Mouse (Mus musculus) monocyte, adult 5-6 weeks (primary cell): ENCODE results near the gene 4933430I17Rik. TPM values are rescaled to one million over a fixed set of nuclear protein-coding genes. Genes with fewer than 3 reads are reported as not detected.
"Not testable (repeated sequence)": the region's sequence is repeated elsewhere in the genome, so short reads cannot be mapped to it uniquely, and the experiment has no call there.

ENCODE experiments used
- ATAC-seq: fragments of 153-309, 156-312 bp; replicated peaks from 2 replicates; pipeline ENCODE4 v1.8.0; 2017; ENCODE audit warnings: mild to moderate bottlenecking; ENCODE audit not compliant: low TSS enrichment, insufficient number of reproducible peaks, severe bottlenecking, poor library complexity, low FRiP score
- total RNA-seq: library from RNA; stranded (forward); fragments of 200-1000, 200-491, 200-594 nt; gene quantifications from 3 replicates; pipeline ENCODE4 v1.2.3, GENCODE M21; 2017

4933430I17Rik gene
- 0.19 TPM in 1 of 3 replicates, not detected in the others for total RNA-seq

DNA sequence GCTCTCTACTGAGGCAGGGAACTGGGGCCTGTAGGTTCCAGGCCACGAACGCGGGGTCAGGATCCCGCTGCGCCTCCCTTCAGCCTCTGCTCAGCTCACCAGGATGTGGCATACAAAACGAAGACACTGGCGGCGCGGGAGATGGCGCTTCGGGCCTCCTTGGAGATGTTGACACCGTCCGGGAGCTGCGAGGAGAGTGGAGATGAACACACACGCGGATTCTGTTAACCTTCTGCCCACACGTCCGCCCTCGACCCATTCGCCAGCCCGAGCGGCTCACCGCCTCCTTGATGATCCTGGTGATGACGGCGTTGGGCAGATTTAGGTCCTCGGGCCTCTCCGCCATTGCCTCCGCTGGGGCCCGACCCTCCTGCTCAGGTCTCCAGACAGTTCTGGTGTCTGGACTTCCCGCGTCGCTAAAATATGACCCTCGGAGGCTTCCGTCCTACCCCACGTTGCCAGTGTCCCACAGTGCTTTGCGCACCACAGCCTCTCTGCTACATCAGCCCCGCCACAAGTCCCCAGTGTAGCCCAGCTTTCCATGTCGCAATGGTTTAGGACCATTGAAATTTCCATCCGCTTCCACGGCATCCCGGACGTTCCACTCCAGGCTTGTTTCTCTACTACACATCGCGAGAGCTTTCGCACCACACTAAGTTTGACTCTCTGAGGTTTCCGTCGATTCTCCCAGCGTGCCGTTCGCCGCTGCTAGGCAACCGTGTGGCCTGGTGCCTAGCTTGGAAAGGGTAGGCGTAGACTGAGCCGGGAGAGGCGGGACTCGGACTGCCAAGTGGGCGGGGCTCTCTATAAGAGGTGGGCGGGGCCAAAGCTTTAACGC is at the start of gene 4933430I17Rik, which contains the start of gene Pole3:
Gene 4933430I17Rik (plus strand): TSS at position 719 of the 838 bp plus-strand sequence.
Gene Pole3 (minus strand): TSS at position 418 of the 838 bp plus-strand sequence.
- ATAC-seq = peak; percentile 97

DNA sequence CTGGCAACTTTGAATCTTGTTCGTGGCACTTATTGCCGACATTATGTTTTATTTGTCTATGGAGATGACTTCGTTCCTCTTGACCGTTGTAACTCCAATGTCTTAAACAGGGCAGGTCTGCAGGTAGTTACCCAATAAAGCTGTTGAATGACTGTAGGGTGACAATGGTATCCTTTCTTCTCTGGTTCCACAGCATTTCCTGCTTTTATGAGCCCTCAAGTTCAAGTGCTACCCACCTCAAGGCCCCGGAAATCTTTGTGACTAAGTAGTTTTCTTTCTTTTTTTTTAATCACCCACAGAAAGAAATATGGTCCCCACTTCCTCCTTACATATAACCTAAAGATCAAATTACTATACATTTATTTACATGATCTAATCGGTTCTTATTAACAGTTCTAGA is 49.4 kb upstream of the 4933430I17Rik start:
- no peak for ATAC-seq

DNA sequence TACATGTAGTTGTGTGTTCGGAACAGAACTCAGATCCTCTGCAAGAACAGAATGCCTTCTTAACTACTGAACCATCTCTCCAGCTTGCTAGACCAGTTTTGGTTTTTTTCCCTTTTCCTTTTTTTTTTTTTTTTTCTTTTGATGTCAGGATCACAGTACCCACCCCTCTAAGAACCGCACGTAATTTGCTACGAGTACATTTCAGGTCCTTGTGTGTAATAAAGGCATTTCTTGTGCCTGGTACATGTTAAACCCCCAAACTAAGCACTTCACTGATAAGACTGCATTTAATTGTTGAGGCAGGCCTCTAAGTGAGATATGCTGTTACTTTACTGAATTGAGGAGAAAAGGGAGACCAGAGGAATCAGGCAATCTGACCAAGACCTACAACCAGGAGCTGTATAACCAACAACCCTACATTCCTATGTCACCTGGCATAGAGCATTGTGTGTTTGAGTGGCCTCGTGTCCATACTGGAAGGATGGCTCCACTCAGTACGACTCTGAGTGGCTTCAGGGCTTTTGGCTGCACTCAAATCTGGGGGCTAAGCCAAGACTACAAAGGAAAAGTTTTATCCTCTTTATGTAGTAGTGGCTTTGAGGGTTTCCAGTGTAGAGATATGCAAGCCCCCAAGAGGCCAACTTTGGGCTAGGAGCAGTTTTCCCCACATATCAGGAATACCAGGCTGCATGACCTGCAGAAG is 47.5 kb upstream of the 4933430I17Rik start:
- ATAC-seq = no peak

DNA sequence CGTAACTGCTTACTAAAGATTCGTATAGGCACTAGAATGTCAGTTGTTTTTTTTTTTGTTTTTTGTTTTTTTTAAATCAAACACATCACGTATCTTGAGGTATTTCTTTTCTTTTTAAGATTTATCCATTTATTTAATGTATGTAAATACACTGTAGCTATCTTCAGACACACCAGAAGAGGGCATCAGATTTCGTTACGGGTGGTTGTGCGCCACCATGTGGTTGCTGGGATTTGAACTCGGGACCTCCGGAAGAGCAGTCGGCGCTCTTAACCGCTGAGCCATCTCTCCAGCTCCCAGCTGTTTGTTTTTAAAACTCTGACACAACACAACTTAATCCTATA is 45.6 kb upstream of the 4933430I17Rik start:
- ATAC-seq = not testable (repeated sequence)

DNA sequence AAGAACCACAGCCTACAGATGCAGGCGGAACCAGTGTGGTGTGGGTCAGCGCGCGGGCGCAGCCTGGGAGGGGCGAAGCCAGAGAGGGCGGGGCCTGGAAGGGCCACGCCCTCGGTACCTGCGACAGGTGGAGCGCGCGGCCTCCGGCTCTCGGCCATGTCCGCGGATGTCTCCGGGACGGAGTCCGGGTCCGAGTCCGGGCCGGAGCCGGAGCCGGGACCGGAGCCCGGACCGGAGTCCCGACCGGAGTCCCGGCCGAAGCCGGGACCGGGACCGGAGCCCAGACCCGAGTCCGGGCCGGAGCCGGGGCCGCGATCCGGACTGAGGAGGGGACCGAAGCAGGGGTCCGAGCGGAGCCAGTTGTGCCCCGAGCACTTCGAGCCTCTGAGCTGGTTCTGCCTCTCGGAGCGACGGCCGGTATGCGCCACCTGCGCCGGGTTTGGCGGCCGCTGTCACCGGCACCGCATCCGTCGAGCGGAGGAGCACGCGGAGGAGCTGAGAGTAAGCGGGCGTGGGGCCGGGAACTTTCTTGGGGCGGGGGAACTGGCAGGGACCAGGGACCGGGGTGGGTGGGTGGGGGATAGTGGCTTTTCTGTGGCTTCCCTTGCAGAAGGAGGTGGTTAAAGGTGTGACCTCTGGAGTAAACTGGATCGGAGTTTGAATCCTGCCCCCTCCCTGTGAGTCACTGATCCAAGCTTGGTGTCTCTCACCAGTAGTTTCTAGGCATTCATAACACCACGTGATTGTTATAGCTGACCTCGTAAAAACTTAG is 45.0 kb upstream of the 4933430I17Rik start, which contains the start of gene Bspry:
Gene Bspry (plus strand): TSS at position 117 of the 772 bp plus-strand sequence.
- peak; percentile 49 for ATAC-seq

DNA sequence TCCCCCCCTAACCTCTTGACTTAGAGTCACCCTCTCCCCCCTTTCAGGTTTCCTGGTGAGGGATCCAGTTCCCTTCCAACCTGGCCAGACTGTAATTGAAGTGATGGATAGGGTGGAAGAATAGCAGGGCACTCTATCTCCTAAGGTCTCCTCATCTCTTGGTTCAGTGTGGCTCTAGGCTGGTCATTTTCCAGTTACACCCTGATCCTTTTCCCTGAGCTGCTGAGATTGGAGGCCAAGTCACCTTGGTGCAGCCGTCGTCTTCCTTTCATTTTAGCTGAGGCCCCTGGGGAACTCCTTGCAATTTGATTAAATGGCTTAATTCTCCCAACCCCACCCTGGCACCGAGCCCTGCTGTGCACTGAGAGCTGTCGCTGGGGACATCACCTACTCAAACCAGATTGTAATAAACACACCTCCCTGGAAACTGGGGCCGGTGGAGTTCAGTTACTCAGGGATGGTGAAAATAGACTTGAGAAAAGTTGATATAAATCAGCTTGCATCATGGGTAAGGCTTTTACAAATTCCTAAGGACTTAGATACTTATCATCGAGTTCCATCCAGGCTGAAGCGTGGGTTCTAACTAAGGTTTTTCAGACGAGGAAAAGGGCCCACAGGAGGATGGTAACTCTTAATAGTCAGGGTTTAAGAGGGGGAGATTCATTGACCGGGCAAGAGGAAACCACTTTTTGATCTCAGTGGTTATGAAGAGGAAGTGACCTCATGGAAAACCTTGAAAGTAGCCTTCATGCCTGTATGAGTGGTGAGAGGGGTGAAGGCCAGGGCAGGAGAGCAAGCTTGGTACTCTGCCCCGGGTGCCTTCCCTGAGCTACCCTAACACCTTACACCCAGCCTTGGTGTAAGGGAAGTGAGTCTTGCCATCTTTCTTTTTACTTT is 44.2 kb upstream of the 4933430I17Rik start:
- ATAC-seq = peak; percentile 79

DNA sequence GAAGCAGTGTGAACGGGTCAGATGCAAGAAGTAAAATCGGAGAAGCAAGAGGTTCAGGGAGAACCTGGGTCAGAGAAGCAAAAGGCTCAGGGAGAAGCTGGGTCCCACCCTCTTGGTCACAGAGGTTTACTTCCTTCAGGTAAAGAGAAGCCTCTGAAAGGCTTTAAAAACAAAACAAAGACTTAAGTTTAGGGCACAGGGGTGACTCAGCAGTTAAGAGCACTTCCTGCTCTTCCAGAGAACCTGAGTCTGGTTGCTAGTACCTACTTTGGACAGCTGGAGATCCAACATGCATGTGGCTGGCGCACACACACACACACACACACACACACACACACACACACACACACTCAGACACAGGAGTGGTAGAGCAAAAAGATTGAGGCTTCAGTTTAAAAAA is 40.2 kb upstream of the 4933430I17Rik start:
- ATAC-seq = no peak

DNA sequence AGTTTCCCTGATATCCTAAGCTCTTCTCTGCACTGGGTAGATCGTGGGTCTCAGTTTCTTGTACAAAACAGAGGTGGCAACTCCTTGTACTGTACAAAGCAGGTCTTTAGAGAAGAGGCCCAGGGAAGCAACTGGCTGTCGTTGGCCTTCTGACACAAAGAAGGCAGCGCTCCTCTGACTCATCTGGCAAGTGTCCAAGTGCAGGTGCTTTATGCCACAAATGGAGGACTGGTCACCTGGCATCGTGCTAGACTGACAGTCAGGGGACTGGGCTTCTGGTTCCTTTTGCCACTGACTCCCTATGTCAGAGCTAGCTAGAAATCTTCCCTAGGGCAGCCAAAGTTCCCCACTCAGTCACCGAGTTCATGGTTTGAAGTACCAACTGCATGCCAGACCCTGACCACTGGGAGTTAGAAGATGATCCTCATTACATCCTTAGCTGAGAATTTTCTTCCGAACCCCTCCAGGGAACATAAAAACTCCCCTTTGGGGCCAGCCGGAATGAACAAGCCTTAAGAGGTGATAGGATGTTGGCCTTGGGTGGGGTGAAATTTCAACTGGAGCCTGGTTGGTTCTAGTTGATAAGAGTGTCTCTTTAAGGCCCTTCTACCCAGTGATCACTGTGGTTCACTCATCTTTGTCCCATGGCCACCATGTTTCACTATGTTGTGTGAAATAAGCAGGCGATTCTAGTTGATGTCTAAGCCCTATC is 39.6 kb upstream of the 4933430I17Rik start:
- ATAC-seq = no peak

DNA sequence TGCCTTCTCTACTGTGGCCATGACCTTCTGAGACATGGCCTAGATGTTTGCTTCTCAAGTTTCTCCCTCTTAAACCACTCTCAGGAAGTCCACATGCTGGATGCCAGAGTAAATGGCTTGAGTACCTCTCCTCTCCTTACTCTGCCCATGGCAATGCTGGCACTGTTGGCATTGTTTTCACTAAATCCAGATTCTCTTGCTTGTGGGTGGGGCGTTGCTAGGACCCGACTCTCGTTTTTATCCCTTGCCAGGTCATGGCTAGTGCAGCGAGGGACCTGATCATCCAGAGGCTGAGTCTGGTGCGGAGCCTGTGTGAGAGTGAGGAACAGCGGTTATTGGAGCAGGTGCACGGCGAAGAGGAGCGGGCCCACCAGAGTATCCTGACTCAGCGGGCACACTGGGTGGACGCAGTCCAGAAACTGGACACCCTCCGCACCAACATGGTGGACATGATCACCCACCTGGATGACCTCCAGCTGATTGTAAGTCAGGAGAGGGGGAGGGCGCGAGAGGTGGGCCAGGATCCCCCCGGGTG is 38.9 kb upstream of the 4933430I17Rik start:
- no peak for ATAC-seq

DNA sequence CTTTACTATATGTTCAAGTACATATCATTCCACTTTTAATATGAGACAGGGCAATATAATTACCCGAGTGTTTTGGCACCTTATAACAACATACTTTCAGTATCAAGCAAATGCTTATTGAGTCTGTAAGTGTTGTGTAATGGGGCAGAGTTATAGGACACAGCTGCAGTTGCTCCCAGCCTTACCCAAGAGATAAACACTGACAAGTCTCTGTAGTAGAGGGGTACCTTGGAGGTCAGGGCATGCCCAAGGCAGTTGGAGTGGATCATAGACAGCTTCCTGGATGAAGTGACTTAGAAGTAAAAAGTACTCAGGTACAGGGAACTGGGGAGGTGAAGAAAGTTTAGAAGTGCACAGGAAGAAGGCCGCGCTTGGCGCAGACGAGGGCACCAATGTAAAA is 38.0 kb upstream of the 4933430I17Rik start:
- no peak for ATAC-seq

DNA sequence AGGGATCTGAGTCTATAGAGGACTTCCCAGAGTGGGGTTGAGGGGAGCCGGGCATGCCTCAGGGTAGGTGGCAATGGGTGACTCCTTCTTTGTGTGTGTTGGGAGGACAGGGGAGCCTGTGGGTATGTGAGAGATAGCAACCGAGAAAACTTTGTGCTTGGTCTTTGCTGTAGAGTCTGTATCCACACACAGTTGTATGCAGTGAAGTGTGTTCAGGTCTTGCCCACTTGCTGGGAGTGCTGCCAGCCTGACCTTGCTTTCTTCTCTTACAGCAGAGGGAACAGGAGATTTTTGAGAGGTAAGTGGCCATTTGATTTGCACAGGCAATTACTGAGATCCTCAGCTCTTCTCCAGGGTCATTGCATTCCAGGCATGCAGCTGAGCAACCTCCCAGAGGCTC is 37.3 kb upstream of the 4933430I17Rik start:
- ATAC-seq = no peak

DNA sequence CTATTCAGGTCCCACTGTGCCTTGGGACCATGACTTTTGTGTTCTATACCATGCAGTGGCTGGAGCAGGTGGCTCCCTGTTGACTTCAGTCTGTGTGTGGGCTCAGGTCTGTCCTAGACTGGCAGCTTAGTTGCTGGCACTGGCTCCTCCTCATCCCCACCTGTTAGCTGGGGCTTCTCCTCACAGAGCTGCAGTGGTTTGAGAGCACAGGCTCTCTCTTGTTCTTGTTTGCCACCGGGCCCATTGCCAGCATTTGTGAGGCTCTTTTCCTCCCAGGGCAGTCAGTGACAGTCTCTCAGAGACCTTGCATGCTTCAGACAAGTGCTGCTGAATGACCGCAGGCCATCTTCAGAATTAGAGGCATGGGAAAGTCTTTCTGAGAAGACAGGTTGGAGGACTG is 32.5 kb upstream of the 4933430I17Rik start:
- ATAC-seq = no peak

DNA sequence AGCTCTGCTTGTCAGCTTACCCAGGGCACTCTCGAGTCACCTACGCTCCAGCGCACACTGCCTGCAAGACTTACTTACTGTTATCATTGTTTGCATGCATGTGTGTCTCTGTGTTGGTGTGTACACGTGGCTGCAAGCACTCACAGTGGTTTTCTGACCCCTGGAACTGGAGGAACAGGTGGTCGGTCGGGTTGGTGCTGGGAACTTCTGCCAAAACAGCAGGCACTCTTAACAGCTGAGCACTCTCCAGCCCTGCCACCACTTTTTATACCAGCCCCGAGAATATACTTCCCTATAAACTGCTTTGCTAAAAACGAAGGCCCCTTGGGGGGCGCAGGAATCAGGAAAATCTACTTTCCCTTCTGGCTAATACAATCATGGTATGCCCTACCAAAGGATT is 30.9 kb upstream of the 4933430I17Rik start:
- no peak for ATAC-seq

DNA sequence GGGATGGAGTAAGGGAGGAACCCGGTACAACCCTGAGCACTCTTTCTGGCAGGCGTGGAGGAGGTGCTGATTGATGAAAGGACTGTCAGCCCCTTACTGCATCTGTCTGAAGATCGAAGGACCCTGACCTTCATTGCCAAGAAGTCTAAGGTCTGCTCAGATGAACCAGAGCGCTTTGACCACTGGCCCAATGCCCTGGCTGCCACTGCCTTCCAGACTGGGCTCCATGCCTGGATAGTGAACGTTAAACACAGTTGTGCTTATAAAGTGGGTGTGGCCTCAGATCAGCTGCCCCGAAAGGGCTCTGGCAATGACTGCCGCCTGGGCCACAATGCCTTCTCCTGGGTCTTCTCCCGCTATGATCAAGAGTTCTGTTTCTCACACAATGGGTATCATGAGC is 29.2 kb upstream of the 4933430I17Rik start:
- no peak; the same call in 1 of the 2 replicates for ATAC-seq

DNA sequence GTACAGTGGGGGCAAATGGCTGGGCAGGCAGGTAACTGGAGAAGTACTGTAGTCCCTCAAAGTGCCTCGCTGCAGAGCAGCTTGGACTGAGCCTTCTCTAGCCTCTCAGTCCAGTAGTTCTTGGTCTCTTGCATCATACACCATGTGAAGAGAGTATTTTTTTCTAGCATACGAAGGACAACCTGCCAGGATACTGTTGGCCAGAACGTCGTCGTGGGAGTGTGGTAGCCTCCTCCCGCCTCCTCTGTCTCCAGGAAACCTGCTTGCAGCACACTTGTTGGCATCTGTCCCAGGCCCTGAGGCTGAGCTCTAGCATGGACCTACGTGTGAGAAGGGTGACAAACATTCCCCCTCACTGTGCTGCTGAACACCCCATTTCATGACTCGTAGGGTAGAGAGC is 28.4 kb upstream of the 4933430I17Rik start:
- no peak for ATAC-seq

DNA sequence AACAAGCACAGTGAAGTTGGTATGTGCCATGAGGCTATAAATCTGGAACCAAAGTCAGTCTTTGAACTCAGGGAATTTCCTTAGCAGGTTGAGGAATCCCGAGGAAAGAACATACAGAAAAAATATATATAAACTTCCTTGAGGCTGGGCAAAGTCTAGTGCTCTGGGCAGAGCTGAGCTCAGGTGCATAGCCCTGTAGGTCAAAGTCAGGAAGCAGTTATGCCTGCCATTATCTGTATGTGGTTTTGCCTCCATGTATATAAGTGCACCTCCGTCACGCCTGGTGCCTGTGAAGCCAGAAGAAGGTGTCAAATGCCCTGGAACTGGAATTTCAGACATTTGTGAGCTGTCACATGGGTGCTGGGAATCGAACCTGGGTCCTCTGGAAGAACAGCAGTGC is 24.4 kb upstream of the 4933430I17Rik start:
- ATAC-seq = no peak

DNA sequence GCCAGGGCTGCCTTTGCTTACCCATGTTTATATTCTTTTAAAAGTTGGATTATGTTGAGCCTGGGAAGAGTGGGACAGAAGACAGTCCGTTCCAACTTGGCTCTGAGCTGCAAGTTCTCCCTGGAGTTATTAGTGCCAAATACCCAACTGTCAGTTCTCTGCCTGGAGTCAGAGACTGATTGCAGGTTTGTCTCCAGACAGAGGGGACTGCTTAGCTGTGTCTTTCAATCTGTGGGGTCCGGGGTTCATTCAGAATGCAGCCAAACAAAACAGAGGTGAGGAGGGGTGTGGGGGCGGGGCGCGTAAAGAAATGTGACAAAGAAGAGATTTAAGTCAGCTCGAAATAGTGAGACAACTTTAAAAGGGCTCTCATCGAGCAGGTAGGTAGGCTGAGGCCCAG is 23.6 kb upstream of the 4933430I17Rik start:
- ATAC-seq = no peak
